In genomic region chr1:19213171-19213570, GRCm38 (mm10) we compare ENCODE assay signal across 15 mouse cellular contexts. TPM values are rescaled to one million over a fixed set of nuclear protein-coding genes. Genes with fewer than 3 reads are reported as not detected.
DNase-seq lines count a peak whose midpoint lies in the region; ATAC-seq lines count a peak whose summit lies in the region.
"Had no signal": no experiment of that assay in that cellular context is flagged by ENCODE, and none has a peak within 500 bp of the region (broad histone marks: within the 10 kb centered on the region; RNA-seq: fewer than 3 reads in every experiment).

No protein-coding gene starts in this region.

- ATAC-seq in forebrain, embryonic 15.5 days (replicated peaks): no peak
- no peak for ATAC-seq in hindbrain, embryonic 16.5 days
- ATAC-seq in midbrain, embryonic 15.5 days (replicated peaks): no peak

- H3K9me3 ChIP-seq in forebrain, embryonic 10.5 days: no peaks in the 10 kb centered on the region
- H3K9me3 ChIP-seq in forebrain, embryonic 15.5 days: no peaks in the 10 kb centered on the region
- H3K9me3 ChIP-seq in embryonic facial prominence, embryonic 10.5 days: no peaks in the 10 kb centered on the region
- H3K9me3 ChIP-seq in hindbrain, embryonic 16.5 days (ENCODE audit: control insufficient read depth, low read length): no peaks in the 10 kb centered on the region
- H3K9me3 ChIP-seq in midbrain, embryonic 15.5 days: no peaks in the 10 kb centered on the region
- H3K9me3 ChIP-seq: stomach, embryonic 15.5 days had no signal

- no peak for DNase-seq in forebrain, embryonic 10.5 days (ENCODE audit: extremely low spot score, low spot score)
- DNase-seq in embryonic facial prominence, embryonic 10.5 days (ENCODE audit: low spot score): no peak
- no peak for DNase-seq in thymus, adult 18-20 months
- DNase-seq in heart, postnatal 25 days (ENCODE audit: low spot score): no peak
- DNase-seq in layer of hippocampus, postnatal 25 days (ENCODE audit: extremely low spot score in 1 of 2, low spot score in 1 of 2): no peak
- DNase-seq: cerebellum, postnatal 36 days; heart, adult 18-20 months; layer of hippocampus, adult 9-11 months; lung, postnatal 10 days had no signal

- H3K27me3 ChIP-seq in forebrain, embryonic 10.5 days (ENCODE audit: poor library complexity, severe bottlenecking): peaks cover 100% of the 10 kb centered on the region
- H3K27me3 ChIP-seq in forebrain, embryonic 15.5 days: peaks cover 82% of the 10 kb centered on the region
- H3K27me3 ChIP-seq in embryonic facial prominence, embryonic 10.5 days (replicated peaks; ENCODE audit: low read depth, poor library complexity, severe bottlenecking): peaks cover 100% of the 10 kb centered on the region
- H3K27me3 ChIP-seq in hindbrain, embryonic 16.5 days (replicated peaks; ENCODE audit: control insufficient read depth, insufficient read depth, low read length): peaks cover 54% of the 10 kb centered on the region
- peaks cover 62% of the 10 kb centered on the region for H3K27me3 ChIP-seq in midbrain, embryonic 15.5 days (replicated peaks)

- H3K9ac ChIP-seq in forebrain, embryonic 15.5 days (replicated peaks): no peak overlapping the region
- no peak overlapping the region for H3K9ac ChIP-seq in hindbrain, embryonic 16.5 days (ENCODE audit: low read depth, low read length)
- H3K9ac ChIP-seq in midbrain, embryonic 15.5 days: peak overlapping the region; percentile 30
- H3K9ac ChIP-seq: stomach, embryonic 15.5 days had no signal

- intact Hi-C loops in heart, postnatal 25 days (cut with DNase I): no loop called here

- H3K36me3 ChIP-seq in forebrain, embryonic 10.5 days (replicated peaks): no peaks in the 10 kb centered on the region
- no peaks in the 10 kb centered on the region for H3K36me3 ChIP-seq in forebrain, embryonic 15.5 days
- no peaks in the 10 kb centered on the region for H3K36me3 ChIP-seq in embryonic facial prominence, embryonic 10.5 days (replicated peaks)
- H3K36me3 ChIP-seq in hindbrain, embryonic 16.5 days (ENCODE audit: control insufficient read depth, insufficient read depth, low read length): no peaks in the 10 kb centered on the region
- no peaks in the 10 kb centered on the region for H3K36me3 ChIP-seq in midbrain, embryonic 15.5 days (replicated peaks)
- H3K36me3 ChIP-seq: stomach, embryonic 15.5 days had no signal

- H3K4me1 ChIP-seq in forebrain, embryonic 10.5 days: peaks cover 41% of the 10 kb centered on the region
- H3K4me1 ChIP-seq in forebrain, embryonic 15.5 days: peaks cover 11% of the 10 kb centered on the region
- H3K4me1 ChIP-seq in embryonic facial prominence, embryonic 10.5 days: peaks cover 16% of the 10 kb centered on the region
- H3K4me1 ChIP-seq in hindbrain, embryonic 16.5 days (ENCODE audit: control insufficient read depth, insufficient read depth, low read depth, low read length): peaks cover 4% of the 10 kb centered on the region; the same call in 1 of the 2 replicates
- H3K4me1 ChIP-seq in midbrain, embryonic 15.5 days: no peaks in the 10 kb centered on the region

- H3K27ac ChIP-seq in forebrain, embryonic 10.5 days: peak overlapping the region; percentile 87
- no peak overlapping the region for H3K27ac ChIP-seq in forebrain, embryonic 15.5 days (replicated peaks)
- peak overlapping the region; percentile 87 for H3K27ac ChIP-seq in embryonic facial prominence, embryonic 10.5 days (replicated peaks)
- H3K27ac ChIP-seq in hindbrain, embryonic 16.5 days (ENCODE audit: low read depth, low read length): no peak overlapping the region
- peak overlapping the region; percentile 74 for H3K27ac ChIP-seq in midbrain, embryonic 15.5 days
- H3K27ac ChIP-seq: stomach, embryonic 15.5 days had no signal

- peak overlapping the region; percentile 52 for H3K4me3 ChIP-seq in forebrain, embryonic 10.5 days
- no peak overlapping the region for H3K4me3 ChIP-seq in forebrain, embryonic 15.5 days
- peak overlapping the region; percentile 59 for H3K4me3 ChIP-seq in embryonic facial prominence, embryonic 10.5 days
- peak overlapping the region; percentile 18 for H3K4me3 ChIP-seq in hindbrain, embryonic 16.5 days (ENCODE audit: low read length)
- peak overlapping the region; percentile 42 for H3K4me3 ChIP-seq in midbrain, embryonic 15.5 days
- H3K4me3 ChIP-seq: stomach, embryonic 15.5 days had no signal

- WGBS in forebrain, embryonic 10.5 days: 0% methylated on average over 4 of the region's 4 CpGs
- under 1% methylated on average over 4 of the region's 4 CpGs for WGBS in forebrain, embryonic 15.5 days
- 2% methylated on average over 4 of the region's 4 CpGs for WGBS in embryonic facial prominence, embryonic 10.5 days
- WGBS in hindbrain, embryonic 16.5 days: 8% methylated on average over 4 of the region's 4 CpGs
- WGBS in midbrain, embryonic 15.5 days: 0% methylated on average over 4 of the region's 4 CpGs

- no peak overlapping the region for H3K4me2 ChIP-seq in forebrain, embryonic 15.5 days (replicated peaks)
- peak overlapping the region; percentile 3; the same call in 1 of the 2 replicates for H3K4me2 ChIP-seq in hindbrain, embryonic 16.5 days (ENCODE audit: low read length)
- peak overlapping the region; percentile 6; the same call in 1 of the 2 replicates for H3K4me2 ChIP-seq in midbrain, embryonic 15.5 days
- H3K4me2 ChIP-seq: stomach, embryonic 15.5 days had no signal

RNA-seq across cellular contexts. Expression of gene Tfap2b, which starts 4.5 kb away (rescaled TPM):
- 29.8 and 32.2 TPM in 2 replicates for polyA plus RNA-seq in forebrain, embryonic 10.5 days (2016; fragmentation: Nextera tagmentation; extraction: Ambion mirVana)
- polyA plus RNA-seq in forebrain, embryonic 15.5 days (2015; fragmentation: Nextera tagmentation; extraction: Ambion mirVana): 1.9 and 3.8 TPM in 2 replicates
- polyA plus RNA-seq in embryonic facial prominence, embryonic 10.5 days (2016; fragmentation: Nextera tagmentation; extraction: Ambion mirVana): 31.5 and 38.3 TPM in 2 replicates
- 40.1 and 64.0 TPM in 2 replicates for polyA plus RNA-seq in hindbrain, embryonic 16.5 days (2015; fragmentation: Nextera tagmentation; extraction: Ambion mirVana)
- 239 and 264 TPM in 2 replicates for polyA plus RNA-seq in midbrain, embryonic 15.5 days (2015; fragmentation: Nextera tagmentation; extraction: Ambion mirVana)
- total RNA-seq in heart, postnatal 25 days (2021): under 1 TPM; 0.08 to 0.16 TPM
- total RNA-seq in layer of hippocampus, postnatal 25 days (2021): under 1 TPM; 0.12 to 0.49 TPM
- total RNA-seq: heart, adult 18-20 months; hematopoietic stem cell, adult 5-6 weeks; liver, adult 2 months had no signal

Comparison
In these comparisons a context has a peak if more than half of its experiments do, and no peak if none do; other contexts are left out.
1. H3K27ac ChIP-seq: peak in forebrain, embryonic 10.5 days (single experiment), embryonic facial prominence, embryonic 10.5 days (single experiment) and midbrain, embryonic 15.5 days (single experiment); none in forebrain, embryonic 15.5 days (single experiment) and hindbrain, embryonic 16.5 days (single experiment).